Mouse (Mus musculus) cerebellum, adult 8-10 months (tissue): ENCODE measurements around the gene 1700020N01Rik.

Source experiments
- DNase-seq: peaks from one replicate; pipeline ENCODE4 v3.0.0; 2022

The 1700020N01Rik gene

DNA sequence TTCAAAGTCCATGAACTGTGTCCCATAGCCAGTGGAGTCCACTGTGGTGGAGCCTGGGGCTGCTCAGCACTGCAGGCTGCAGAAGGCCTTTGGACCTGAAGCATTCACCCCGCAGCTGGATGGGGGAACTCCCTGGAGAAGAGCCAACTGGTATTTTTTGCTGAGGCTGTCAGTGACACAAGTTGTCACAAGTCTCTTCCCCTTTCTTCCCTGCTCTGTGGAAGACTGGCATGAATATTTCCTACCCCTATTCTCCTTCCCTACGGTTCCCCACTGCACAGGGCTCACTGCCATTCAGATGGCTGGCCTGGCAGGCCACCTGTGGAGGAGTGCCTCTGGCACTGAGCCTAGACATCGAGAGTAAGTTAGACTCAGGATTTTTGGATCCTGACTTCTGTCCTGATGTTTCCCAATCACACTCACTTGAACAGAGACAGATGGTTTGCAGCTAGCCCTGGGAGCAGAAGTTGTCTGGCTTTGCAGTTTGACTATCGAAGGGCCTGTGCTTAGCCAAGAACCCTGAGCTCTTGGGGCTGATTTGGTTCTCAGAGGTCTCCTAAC, 12.1 kb downstream of the 1700020N01Rik start:
- DNase-seq = no peak

GRCm38 (mm10) chr10:21605601-21606000, 12.7 kb downstream of the 1700020N01Rik start:
- DNase-seq = no peak

- DNase-seq = no peak
Measured at GRCm38 (mm10) chr10:21606931-21607330, 14.0 kb downstream of the 1700020N01Rik start.

GRCm38 (mm10) chr10:21609583-21609982, 16.6 kb downstream of the 1700020N01Rik start:
- DNase-seq = no peak

DNA sequence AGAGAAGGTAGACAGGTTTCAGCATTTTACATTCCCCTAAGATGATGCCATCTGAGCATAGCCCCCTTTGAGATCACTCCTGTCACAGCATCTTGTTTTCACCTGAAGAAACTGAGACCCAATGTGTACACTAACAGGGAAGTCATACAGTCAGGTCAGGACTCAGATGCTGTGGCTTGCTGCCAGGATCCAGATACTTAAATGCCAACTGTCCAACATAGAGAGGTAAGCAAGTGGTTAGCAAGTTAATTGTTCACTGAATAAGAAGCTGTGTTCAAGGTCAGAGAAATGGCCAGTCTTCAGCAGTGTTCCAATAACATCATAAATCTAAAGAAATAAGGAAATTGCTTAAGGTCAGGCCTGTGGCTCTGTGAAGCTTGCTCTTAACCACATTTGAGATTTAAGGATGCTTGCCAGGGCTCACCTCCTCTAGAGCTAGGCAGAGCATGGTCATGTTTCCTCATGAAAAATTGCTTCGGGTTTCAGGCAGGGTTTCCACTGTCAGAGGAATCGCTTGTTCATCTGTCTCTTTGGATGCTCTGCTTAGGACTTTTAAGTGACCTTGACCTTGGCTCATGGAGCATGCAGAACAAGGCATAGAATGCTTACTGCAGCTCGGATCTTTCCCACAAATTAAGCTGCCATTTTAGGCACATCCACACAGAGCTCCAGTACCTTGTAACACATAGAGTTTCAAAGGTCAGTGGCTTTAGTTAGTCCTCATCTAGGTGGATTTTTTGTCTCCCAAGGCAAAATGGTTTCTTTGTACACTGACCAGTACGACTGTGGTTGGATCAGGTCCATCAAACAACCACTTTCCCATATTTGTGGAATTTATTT, 20.3 kb downstream of the 1700020N01Rik start:
- DNase-seq = no peak

- no peak for DNase-seq
Measured at GRCm38 (mm10) chr10:21614520-21614919, 21.6 kb downstream of the 1700020N01Rik start.

DNA sequence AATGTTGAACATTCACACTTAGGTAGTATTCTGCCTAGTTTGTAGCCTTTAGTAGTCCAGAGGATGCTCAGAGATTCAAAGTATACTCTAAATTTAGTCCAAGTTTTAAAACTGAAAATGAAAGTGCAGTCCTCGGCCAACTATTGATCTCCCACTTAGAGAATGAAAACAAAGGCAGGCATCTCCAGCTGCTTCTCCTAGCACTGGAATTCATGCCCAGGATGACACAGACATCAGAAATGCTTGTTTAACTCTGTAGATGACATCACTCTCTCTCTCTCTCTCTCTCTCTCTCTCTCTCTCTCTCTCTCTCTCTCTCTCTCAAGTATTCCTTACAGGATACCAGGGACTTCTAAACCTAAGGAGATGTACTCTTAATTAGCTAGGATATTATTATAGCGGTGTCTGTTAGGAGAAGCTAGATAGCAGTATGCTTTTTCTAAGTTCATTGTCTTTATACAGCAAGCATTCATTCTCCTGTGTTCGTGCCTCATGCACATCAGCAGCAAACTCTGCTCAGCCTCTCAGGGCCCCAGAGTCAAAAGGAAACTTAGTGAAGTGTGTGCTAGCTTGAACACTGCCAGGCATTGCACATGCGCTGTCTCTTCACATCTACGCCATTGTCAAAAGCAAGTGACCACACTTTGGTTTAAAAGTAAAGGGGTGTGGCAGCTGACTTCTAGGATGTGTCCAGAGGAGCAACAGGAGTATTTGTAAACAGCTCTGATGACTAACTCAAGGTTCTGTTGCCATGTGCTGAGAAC, 26.0 kb downstream of the 1700020N01Rik start:
- no peak for DNase-seq

DNA sequence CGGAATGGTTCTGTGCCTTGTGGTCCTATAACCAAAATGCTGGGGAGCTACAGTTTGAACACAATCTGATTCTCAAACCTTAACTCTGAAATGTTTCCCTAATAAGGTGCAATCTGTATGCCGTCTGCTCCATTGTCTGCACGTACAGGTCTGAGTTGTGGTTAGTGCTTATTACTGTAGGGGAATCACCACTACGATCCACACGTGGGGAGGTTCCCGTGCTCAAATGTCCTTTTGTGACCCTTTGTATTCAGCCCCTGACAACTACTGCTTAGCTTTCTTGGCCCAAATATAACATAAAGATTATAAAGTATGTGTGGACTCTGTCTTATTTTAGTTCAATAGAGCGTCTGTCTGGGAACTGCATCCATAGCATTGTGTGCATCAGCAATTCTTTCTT, 29.1 kb downstream of the 1700020N01Rik start:
- DNase-seq = no peak

GRCm38 (mm10) chr10:21628555-21628954, 35.6 kb downstream of the 1700020N01Rik start:
- DNase-seq = no peak

DNA sequence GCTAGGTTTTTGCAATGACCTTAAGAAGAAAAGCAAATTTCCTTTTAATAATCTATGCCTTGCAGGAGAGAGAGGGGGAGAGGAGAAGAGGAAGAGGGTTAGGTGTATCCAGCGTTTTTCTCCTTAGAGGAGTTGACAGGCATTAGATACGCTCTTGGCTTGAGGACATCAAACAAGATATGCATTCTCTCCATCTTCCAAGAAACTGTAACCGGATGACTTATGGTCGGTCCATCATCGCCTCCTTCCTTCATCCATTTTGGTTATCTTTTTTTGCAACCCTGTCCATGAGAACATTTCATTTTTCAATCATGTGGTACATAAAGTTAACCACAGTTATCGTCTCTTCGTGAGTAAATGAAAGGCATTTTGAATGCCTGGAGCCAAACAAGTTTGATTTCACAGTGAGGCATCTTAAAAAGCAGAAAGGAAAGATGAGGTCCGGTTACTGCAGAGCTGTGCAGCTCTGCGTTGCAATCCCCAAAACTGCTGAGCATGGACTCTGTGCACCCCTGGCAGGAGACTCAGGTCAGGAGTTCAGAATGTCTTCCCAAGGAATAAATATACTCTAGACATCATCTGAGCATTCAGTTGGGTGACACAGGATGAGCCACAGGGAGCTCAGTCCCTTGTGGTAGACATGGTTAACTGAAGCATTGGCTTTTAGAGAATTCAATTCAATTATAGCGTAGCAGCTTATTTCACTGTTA, 36.2 kb downstream of the 1700020N01Rik start:
- DNase-seq = no peak

DNA sequence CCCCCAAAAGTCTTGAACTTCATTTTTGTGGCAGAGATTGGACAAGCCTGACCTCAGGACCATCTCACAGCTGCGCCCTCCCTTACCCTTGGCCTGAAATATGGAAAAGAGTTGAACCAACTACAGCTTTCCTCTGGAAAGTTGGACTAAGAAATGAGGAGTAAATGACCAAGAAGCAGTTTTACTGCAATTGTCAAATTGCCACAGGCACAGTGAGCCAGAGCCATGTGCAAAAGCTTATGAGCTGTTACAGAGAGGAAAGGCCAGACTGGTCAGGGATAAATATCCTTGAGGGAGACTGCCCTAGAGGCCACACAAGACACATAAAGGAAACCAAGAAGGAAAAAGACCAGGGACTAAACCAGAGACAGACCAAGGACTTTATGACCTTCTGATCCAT, 38.5 kb downstream of the 1700020N01Rik start:
- DNase-seq = no peak

GRCm38 (mm10) chr10:21632687-21633086, 39.7 kb downstream of the 1700020N01Rik start:
- DNase-seq = no peak

GRCm38 (mm10) chr10:21635988-21636710, 43.2 kb downstream of the 1700020N01Rik start:
- no peak for DNase-seq

- no peak for DNase-seq
Measured at GRCm38 (mm10) chr10:21636711-21637081, 43.8 kb downstream of the 1700020N01Rik start.

DNA sequence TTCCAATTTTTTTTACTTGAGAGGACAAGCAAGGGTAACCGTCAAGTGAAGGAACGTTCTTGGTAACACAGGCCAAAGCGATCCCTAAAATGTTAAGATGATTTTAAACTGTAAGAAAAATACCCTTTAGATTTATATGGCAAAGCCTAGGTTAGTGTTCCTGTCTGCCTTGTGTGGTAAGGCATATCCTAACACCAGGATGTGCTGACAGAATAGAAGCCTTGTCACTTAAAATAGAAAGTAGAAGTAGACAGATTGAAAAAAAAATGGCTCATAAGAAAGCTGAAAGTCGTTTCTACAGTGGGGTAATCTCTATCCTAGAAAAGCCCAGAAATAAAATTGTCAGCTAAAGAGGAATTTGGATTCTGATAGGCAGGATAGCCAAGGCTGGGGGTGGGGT, 58.4 kb downstream of the 1700020N01Rik start:
- no peak for DNase-seq

DNA sequence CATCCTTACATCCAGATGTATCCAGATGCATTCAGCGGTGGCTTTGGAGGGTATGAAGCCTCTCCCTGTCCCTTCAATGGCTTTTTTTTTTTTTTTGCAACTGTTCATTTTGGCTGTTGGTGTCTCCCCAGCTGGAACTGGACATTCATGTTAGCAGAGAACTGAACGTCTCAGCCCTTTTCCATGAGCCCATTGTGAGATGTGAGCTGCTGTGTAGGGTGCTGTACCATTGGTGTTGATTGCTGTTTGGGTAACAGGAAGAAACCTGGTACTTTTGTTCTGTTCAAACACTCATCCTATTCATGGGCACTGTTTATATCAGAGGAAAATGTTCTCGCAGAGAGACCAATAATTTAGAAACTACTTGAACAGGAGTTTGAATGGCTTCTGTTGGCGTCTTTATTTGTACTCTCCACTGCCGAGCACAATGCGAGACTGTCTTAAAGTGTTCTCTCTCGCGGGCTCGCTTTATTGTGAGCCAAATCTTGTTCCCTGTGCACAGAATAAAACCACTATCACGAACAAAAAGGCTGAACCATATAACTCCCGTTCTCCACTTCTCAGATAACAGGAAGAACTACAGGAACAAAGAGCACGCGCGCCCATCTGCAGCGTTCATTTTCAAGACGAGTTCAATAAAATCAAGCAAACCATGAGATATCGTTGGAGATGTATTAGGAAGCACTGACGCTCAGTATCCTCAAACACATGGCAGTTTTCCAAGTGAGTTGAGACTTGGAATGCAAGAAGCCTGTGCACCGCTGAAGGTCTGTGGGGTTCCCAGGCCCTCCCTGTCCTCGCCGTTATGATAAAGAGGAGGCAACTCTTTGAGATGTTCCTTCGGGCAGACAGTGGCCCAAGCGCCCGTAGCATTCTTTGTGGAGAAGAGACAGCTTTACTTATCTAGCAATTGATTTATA, 59.7 kb downstream of the 1700020N01Rik start:
- DNase-seq = no peak

GRCm38 (mm10) chr10:21653469-21653868, 60.5 kb downstream of the 1700020N01Rik start:
- no peak for DNase-seq

- DNase-seq = no peak
Measured at GRCm38 (mm10) chr10:21659576-21660246, 66.8 kb downstream of the 1700020N01Rik start.

DNA sequence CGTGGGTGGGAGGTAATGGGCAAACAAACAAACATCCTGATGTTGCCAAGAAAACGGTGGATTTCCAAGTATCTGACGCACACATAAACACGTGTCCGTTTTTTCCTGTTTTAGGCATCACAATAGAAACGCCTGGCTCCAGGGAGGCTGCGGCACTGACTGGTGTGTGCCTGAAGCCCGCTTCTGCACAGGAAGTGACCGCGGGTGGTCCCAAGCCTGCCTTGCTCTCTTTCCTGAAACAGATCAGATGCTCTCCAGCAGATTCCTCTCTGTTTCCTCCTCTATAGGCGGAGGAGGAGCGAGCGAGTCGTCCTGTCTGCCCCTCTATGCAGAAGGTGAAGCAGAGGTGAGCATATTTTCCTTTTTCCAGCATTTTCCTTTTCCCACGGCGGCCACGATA, 76.0 kb downstream of the 1700020N01Rik start:
- no peak for DNase-seq

DNA sequence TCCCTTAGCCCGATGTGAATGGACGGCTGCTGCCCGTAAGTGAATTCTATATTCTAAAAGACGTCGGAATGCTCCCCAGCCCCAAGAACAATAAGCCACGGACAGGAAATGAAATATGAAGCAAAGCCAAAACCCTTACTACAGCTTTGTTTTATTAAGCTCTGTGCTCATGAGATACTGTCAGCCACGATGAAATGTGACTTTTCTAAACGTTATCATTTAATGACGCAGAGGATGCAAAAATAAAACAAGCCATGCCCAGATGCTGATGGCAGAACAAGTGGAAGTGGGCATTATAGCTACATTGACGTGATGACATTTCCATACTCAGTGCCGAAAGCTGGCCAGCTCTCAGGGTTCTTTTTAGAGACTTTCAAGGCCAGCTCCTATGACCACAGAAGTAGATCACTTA, 76.8 kb downstream of the 1700020N01Rik start:
- no peak for DNase-seq

DNA sequence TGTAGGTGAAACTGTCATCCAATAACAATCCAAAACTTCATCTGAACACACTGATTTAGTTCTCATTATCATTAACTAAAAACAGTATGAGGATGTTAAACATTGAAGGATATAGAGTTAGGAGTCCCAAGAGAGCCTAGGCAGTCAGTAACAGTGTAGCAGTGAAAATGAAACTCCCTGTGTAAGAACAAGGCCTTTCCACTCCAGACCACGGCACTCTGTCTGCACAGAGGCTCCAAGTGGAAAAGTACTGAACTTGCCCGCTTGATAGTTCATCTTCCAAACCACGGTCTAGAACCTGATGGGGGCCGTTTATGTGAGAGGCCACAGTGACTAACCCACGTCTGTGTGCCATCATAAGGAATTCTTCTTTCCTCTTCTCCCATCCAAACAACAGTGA, 77.2 kb downstream of the 1700020N01Rik start:
- no peak for DNase-seq
